Mouse (Mus musculus) heart, postnatal 10 days (tissue): ENCODE measurements around the gene Gm3139. TPM values are rescaled to one million over a fixed set of nuclear protein-coding genes. Genes with fewer than 3 reads are reported as not detected.
"Not testable (repeated sequence)": the region's sequence is repeated elsewhere in the genome, so short reads cannot be mapped to it uniquely, and the experiment has no call there.

Experiments used
- DNase-seq, 2 experiments: peaks; one replicate each; pipeline ENCODE4 v3.0.0; 2021
- intact Hi-C: fragments of 180-260 bp; cut with DNase I; formaldehyde crosslinking; loops from one replicate; pipeline ENCODE4 v1.15.1; 2025
- total RNA-seq, 2 experiments: library from RNA; stranded (reverse); gene quantifications; 2 replicates each; pipeline ENCODE4 v1.2.3; 2021

Gene Gm3139
- not detected for total RNA-seq

GRCm38 (mm10) chr5:94525987-94526386 is at the start of gene Gm3139:
Gene Gm3139 (plus strand): TSS chr5:94526287.
- intact Hi-C loops = not testable (repeated sequence)

More at GRCm38 (mm10) chr5:94525987-94526386, at the start of gene Gm3139:
- DNase-seq = not testable (repeated sequence)

Other genes starting within 250 kb of the Gm3139 start
- gene A430089I19Rik, start 219.5 kb upstream of the Gm3139 start, total RNA-seq = not detected
- not detected for gene Gm6502, start 211.9 kb upstream of the Gm3139 start, total RNA-seq
- gene AA792892, start 186.5 kb upstream of the Gm3139 start, total RNA-seq = not detected
- gene Gm7682, start 80.5 kb upstream of the Gm3139 start, total RNA-seq = not detected
- gene Gm3147, start 90.1 kb downstream of the Gm3139 start, total RNA-seq = not detected
- not detected for gene Gm6509, start 97.7 kb downstream of the Gm3139 start, total RNA-seq
- not detected for gene Gm6205, start 122.1 kb downstream of the Gm3139 start, total RNA-seq